Mouse (Mus musculus): Measurements from ENCODE around the gene Snw1. TPM values are rescaled to one million over a fixed set of nuclear protein-coding genes. Genes with fewer than 3 reads are reported as not detected.
A peak's percentile ranks its signal among the peaks of the same experiment; 100 is the strongest.

The Snw1 gene
- total RNA-seq, 1 experiment = 85.1 TPM

DNA sequence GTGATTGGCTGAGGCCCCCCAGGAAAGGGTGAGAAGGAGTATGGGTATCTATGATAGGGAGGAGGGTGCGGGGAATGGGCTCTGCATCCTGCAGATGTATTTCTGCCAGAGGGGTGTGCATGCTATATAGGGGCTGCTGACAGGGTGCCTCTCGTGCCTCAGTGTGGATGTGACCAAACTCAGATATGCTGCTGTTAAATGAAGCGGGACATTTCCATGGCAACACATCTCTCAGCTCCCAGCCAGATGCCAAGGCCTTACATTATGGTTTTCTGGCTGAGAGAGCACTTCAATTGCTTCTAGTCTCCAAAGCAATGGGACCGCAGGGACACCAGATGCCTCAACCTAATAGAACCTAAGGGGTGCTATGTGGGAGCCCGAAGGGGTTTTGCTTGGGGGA, 53.2 kb downstream of the Snw1 start:
- Histone ChIP-seq H3K36me3 (ENCODE audit: control insufficient read depth, insufficient read depth, low read length, poor library complexity, severe bottlenecking) (no peaks in the 10 kb centered on the region; the same call in 1 of the 2 replicates), H3K27ac (ENCODE audit: insufficient read depth, low read depth, low read length, poor library complexity, severe bottlenecking) (no peak overlapping the region), H3K9ac (ENCODE audit: insufficient read depth, low read depth, low read length, poor library complexity, severe bottlenecking) (no peak overlapping the region), H3K4me1 (ENCODE audit: control insufficient read depth in 2 of 2, insufficient read depth in 2 of 2, low read length in 2 of 2, poor library complexity in 1 of 2) (no peaks in the 10 kb centered on the region; a peak in 1 of 4 replicates), H3K9me3 (ENCODE audit: control insufficient read depth, insufficient read depth, low read depth, low read length) (no peaks in the 10 kb centered on the region), H3K4me3 (ENCODE audit: insufficient read depth in 1 of 2, low read depth in 1 of 2, low read length in 2 of 2, poor library complexity in 1 of 2, severe bottlenecking in 1 of 2) (no peak overlapping the region)
- no peak for DNase-seq (ENCODE audit: low read depth, low spot score)
- in situ Hi-C loops (cut with MboI; ENCODE audit: low sequenced_read_pairs in 2 of 2, unreplicated experiment in 2 of 2) = no loop called here
- TF ChIP-seq ZNF384 (IDR thresholded peaks at IDR 0.05; ENCODE audit: low read depth, low read length) (no peak), MAFK (IDR thresholded peaks at IDR 0.05; ENCODE audit: insufficient read depth, low read depth, low read length) (no peak), HCFC1 (IDR thresholded peaks at IDR 0.05; ENCODE audit: borderline replicate concordance, insufficient read depth, low read length) (no peak), CHD2 (IDR thresholded peaks at IDR 0.05; ENCODE audit: low read depth, low read length) (no peak), ZC3H11A (IDR thresholded peaks at IDR 0.05; ENCODE audit: borderline replicate concordance, low read depth, low read length) (no peak)

DNA sequence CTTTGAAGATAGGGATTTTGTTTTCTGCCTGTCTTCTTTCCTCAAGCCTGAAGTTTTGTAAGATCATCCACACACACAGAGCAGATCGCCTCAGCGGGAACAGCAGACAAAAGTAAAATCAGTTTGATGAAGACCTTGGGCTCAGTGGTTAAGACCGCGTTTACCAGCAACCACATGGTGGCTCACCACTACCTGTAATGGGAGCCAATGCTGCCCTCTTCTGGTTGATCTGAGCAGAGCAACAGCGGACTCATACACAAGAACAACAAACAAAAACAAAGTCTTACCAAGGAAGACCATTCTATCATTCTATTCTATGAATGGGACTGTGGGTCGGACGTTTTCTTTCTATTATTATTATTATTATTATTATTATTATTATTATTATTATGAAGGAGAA, 55.4 kb downstream of the Snw1 start:
- no peaks in the 10 kb centered on the region for H3K9me3 ChIP-seq (ENCODE audit: control insufficient read depth, insufficient read depth, low read depth, low read length)
- no peak overlapping the region for H3K27ac ChIP-seq (ENCODE audit: insufficient read depth, low read depth, low read length, poor library complexity, severe bottlenecking)
- TF ChIP-seq MAFK (IDR thresholded peaks at IDR 0.05; ENCODE audit: insufficient read depth, low read depth, low read length) = no peak
- TF ChIP-seq HCFC1 (IDR thresholded peaks at IDR 0.05; ENCODE audit: borderline replicate concordance, insufficient read depth, low read length) = no peak
- TF ChIP-seq ZNF384 (IDR thresholded peaks at IDR 0.05; ENCODE audit: low read depth, low read length) = 0 out of 2 replicates have a peak, but pooled peaks have one; percentile 17
- TF ChIP-seq CHD2 (IDR thresholded peaks at IDR 0.05; ENCODE audit: low read depth, low read length) = no peak
- TF ChIP-seq ZC3H11A (IDR thresholded peaks at IDR 0.05; ENCODE audit: borderline replicate concordance, low read depth, low read length) = peak; percentile 51; the same call in 1 of the 2 replicates
- H3K36me3 ChIP-seq (ENCODE audit: control insufficient read depth, insufficient read depth, low read length, poor library complexity, severe bottlenecking) = no peaks in the 10 kb centered on the region
- H3K4me1 ChIP-seq (ENCODE audit: control insufficient read depth in 2 of 2, insufficient read depth in 2 of 2, low read length in 2 of 2, poor library complexity in 1 of 2) = peaks cover 0 to 3% of the 10 kb centered on the region in 2 experiments; a peak in 2 of 4 replicates
- DNase-seq (ENCODE audit: low read depth, low spot score) = peak; percentile 79
- in situ Hi-C loops (cut with MboI; ENCODE audit: low sequenced_read_pairs in 2 of 2, unreplicated experiment in 2 of 2) = no loop called here
- no peak overlapping the region for H3K4me3 ChIP-seq (ENCODE audit: insufficient read depth in 1 of 2, low read depth in 1 of 2, low read length in 2 of 2, poor library complexity in 1 of 2, severe bottlenecking in 1 of 2)
- no peak overlapping the region for H3K9ac ChIP-seq (ENCODE audit: insufficient read depth, low read depth, low read length, poor library complexity, severe bottlenecking)

DNA sequence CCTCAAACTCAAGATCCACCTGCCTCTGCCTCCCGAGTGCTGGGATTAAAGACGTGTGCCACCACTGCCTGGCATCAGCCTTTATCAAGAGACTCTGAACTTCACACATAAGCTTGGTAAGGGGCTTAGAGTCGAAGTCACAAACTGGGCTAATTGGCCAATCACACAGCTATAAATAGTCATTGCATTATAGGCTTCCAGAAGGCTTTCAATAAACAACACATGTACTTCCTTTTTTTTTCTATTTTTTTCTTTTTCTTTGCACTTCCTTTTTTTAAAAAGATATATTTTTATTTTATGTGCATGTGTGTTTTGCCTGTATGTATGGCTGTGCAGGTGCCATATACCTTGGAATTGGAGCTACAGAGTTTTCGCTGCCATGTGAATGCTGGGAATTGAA, 56.7 kb downstream of the Snw1 start:
- no peak overlapping the region for H3K27ac ChIP-seq (ENCODE audit: insufficient read depth, low read depth, low read length, poor library complexity, severe bottlenecking)
- no peaks in the 10 kb centered on the region for H3K36me3 ChIP-seq (ENCODE audit: control insufficient read depth, insufficient read depth, low read length, poor library complexity, severe bottlenecking)
- no peak overlapping the region for H3K4me3 ChIP-seq (ENCODE audit: insufficient read depth in 1 of 2, low read depth in 1 of 2, low read length in 2 of 2, poor library complexity in 1 of 2, severe bottlenecking in 1 of 2)
- no peaks in the 10 kb centered on the region for H3K9me3 ChIP-seq (ENCODE audit: control insufficient read depth, insufficient read depth, low read depth, low read length)
- TF ChIP-seq ZNF384 (IDR thresholded peaks at IDR 0.05; ENCODE audit: low read depth, low read length) (no peak), MAFK (IDR thresholded peaks at IDR 0.05; ENCODE audit: insufficient read depth, low read depth, low read length) (no peak), CHD2 (IDR thresholded peaks at IDR 0.05; ENCODE audit: low read depth, low read length) (no peak), ZC3H11A (IDR thresholded peaks at IDR 0.05; ENCODE audit: borderline replicate concordance, low read depth, low read length) (no peak), HCFC1 (IDR thresholded peaks at IDR 0.05; ENCODE audit: borderline replicate concordance, insufficient read depth, low read length) (no peak)
- DNase-seq (ENCODE audit: low read depth, low spot score) = no peak
- in situ Hi-C loops (cut with MboI; ENCODE audit: low sequenced_read_pairs in 2 of 2, unreplicated experiment in 2 of 2) = no loop called here
- H3K4me1 ChIP-seq (ENCODE audit: control insufficient read depth in 2 of 2, insufficient read depth in 2 of 2, low read length in 2 of 2, poor library complexity in 1 of 2) = peaks cover 1 to 6% of the 10 kb centered on the region in 2 experiments; a peak in 2 of 4 replicates
- H3K9ac ChIP-seq (ENCODE audit: insufficient read depth, low read depth, low read length, poor library complexity, severe bottlenecking) = no peak overlapping the region

DNA sequence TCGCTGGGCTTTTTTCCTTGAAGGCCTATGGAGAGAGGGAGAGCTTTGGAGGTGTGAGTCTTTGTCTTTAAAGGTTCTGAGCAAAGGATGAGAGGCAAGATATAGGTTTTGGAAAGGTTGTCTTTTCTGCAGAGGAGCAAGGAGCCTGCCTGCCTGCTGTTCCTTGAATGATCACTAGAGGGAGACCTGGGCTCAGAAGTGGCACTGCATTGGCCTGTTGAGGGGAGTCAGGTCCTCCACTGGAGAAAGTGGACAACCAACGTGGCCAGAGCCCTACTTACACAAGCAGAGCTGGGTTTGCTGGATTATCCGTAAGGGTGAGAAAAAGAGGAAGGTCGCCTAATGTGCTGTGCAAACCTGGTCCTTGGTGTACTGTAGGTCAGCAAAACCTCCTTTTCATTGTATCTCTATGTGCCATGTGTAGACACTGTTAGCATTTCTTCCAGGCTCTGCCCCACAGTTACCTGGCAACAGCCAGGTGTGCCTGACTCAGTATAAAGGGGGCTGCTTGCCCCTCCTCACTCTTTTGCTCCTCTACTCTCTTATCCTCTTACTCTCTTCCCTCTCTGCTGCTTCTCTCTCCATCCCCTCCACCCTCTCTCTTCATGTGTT, 58.8 kb downstream of the Snw1 start:
- Histone ChIP-seq H3K27ac (ENCODE audit: insufficient read depth, low read depth, low read length, poor library complexity, severe bottlenecking) (no peak overlapping the region), H3K36me3 (ENCODE audit: control insufficient read depth, insufficient read depth, low read length, poor library complexity, severe bottlenecking) (no peaks in the 10 kb centered on the region), H3K9ac (ENCODE audit: insufficient read depth, low read depth, low read length, poor library complexity, severe bottlenecking) (no peak overlapping the region), H3K4me3 (ENCODE audit: insufficient read depth in 1 of 2, low read depth in 1 of 2, low read length in 2 of 2, poor library complexity in 1 of 2, severe bottlenecking in 1 of 2) (no peak overlapping the region), H3K9me3 (ENCODE audit: control insufficient read depth, insufficient read depth, low read depth, low read length) (no peaks in the 10 kb centered on the region), H3K4me1 (ENCODE audit: control insufficient read depth in 2 of 2, insufficient read depth in 2 of 2, low read length in 2 of 2, poor library complexity in 1 of 2) (peaks cover 8 to 13% of the 10 kb centered on the region in 2 experiments)
- in situ Hi-C loops (cut with MboI; ENCODE audit: low sequenced_read_pairs in 2 of 2, unreplicated experiment in 2 of 2) = no loop called here
- DNase-seq (ENCODE audit: low read depth, low spot score) = no peak
- TF ChIP-seq ZC3H11A (IDR thresholded peaks at IDR 0.05; ENCODE audit: borderline replicate concordance, low read depth, low read length) = peak; percentile 70; the same call in 1 of the 2 replicates
- no peak for TF ChIP-seq CHD2 (IDR thresholded peaks at IDR 0.05; ENCODE audit: low read depth, low read length)

All from ES-E14 (cell line).